Mouse (Mus musculus): ENCODE results near the gene Trim15. TPM values are rescaled to one million over a fixed set of nuclear protein-coding genes. Genes with fewer than 3 reads are reported as not detected.

The Trim15 gene
- 0.14 and 0.30 TPM in 2 replicates for polyA plus RNA-seq (2012; rRNA removed)

GRCm38 (mm10) chr17:36866719-36867527, at the start of gene Trim15:
Gene Trim15, minus strand, starts transcription at chr17:36867210.
- WGBS, result 12% methylated on average over 29 of the region's 29 CpGs
- no peaks in the 10 kb centered on the region for H3K4me1 ChIP-seq (ENCODE audit: control insufficient read depth, insufficient read depth, low read length)
- TF ChIP-seq CTCF (IDR thresholded peaks at IDR 0.05; ENCODE audit: insufficient read depth, low read length) (no peak), POLR2A (IDR thresholded peaks at IDR 0.05; ENCODE audit: borderline replicate concordance, extremely low read depth, low read depth, low read length) (no peak)
- DNase-seq, result no peak
- H3K4me3 ChIP-seq (replicated peaks; ENCODE audit: extremely low read depth, low read depth, low read length), result no peak within 1 kb of the TSS

DNA sequence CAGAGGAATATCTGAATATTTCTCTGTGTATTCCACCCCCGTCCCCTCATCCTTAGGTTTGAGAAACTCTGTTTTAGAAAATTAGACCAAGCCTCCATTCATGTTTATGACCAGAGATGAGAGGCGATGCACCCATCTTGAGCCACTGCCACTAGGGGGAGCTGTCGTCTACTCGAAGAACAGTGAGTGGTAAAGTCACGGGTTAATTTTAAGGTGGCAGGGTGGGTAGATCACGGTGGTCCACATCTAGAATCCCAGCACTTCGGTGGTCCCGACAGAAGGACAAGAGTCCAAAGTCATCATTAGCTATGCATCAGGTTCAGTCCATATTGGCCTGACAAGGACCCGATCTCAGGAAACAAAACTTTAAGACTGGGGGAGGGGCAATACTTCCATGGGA, 48.1 kb upstream of the Trim15 start:
- H3K4me3 ChIP-seq (replicated peaks; ENCODE audit: extremely low read depth, low read depth, low read length), result no peak overlapping the region
- 10% methylated on average over 9 of the region's 9 CpGs for WGBS
- TF ChIP-seq CTCF (IDR thresholded peaks at IDR 0.05; ENCODE audit: insufficient read depth, low read length) (peak; percentile 91), POLR2A (IDR thresholded peaks at IDR 0.05; ENCODE audit: borderline replicate concordance, extremely low read depth, low read depth, low read length) (no peak)
- H3K4me1 ChIP-seq (ENCODE audit: control insufficient read depth, insufficient read depth, low read length), result no peaks in the 10 kb centered on the region
- DNase-seq, result peak; percentile 70

GRCm38 (mm10) chr17:36914108-36914507, 47.1 kb upstream of the Trim15 start:
- TF ChIP-seq POLR2A (IDR thresholded peaks at IDR 0.05; ENCODE audit: borderline replicate concordance, extremely low read depth, low read depth, low read length) (no peak), CTCF (IDR thresholded peaks at IDR 0.05; ENCODE audit: insufficient read depth, low read length) (peak; percentile 49; the same call in 1 of the 2 replicates)
- no peaks in the 10 kb centered on the region for H3K4me1 ChIP-seq (ENCODE audit: control insufficient read depth, insufficient read depth, low read length)
- 6% methylated on average over 2 of the region's 2 CpGs for WGBS
- DNase-seq, result peak; percentile 74
- H3K4me3 ChIP-seq (replicated peaks; ENCODE audit: extremely low read depth, low read depth, low read length), result no peak overlapping the region

GRCm38 (mm10) chr17:36912031-36912430, 45.0 kb upstream of the Trim15 start:
- Histone ChIP-seq H3K4me3 (replicated peaks; ENCODE audit: extremely low read depth, low read depth, low read length) (no peak overlapping the region), H3K4me1 (ENCODE audit: control insufficient read depth, insufficient read depth, low read length) (no peaks in the 10 kb centered on the region)
- no peak for DNase-seq
- 57% methylated on average over 2 of the region's 2 CpGs for WGBS
- TF ChIP-seq POLR2A (IDR thresholded peaks at IDR 0.05; ENCODE audit: borderline replicate concordance, extremely low read depth, low read depth, low read length) (no peak), CTCF (IDR thresholded peaks at IDR 0.05; ENCODE audit: insufficient read depth, low read length) (no peak)

GRCm38 (mm10) chr17:36909802-36910201, 42.8 kb upstream of the Trim15 start:
- TF ChIP-seq POLR2A (IDR thresholded peaks at IDR 0.05; ENCODE audit: borderline replicate concordance, extremely low read depth, low read depth, low read length) (no peak), CTCF (IDR thresholded peaks at IDR 0.05; ENCODE audit: insufficient read depth, low read length) (no peak)
- Histone ChIP-seq H3K4me3 (replicated peaks; ENCODE audit: extremely low read depth, low read depth, low read length) (no peak overlapping the region), H3K4me1 (ENCODE audit: control insufficient read depth, insufficient read depth, low read length) (no peaks in the 10 kb centered on the region)
- DNase-seq, result no peak
- WGBS, result 39% methylated on average over 4 of the region's 4 CpGs

DNA sequence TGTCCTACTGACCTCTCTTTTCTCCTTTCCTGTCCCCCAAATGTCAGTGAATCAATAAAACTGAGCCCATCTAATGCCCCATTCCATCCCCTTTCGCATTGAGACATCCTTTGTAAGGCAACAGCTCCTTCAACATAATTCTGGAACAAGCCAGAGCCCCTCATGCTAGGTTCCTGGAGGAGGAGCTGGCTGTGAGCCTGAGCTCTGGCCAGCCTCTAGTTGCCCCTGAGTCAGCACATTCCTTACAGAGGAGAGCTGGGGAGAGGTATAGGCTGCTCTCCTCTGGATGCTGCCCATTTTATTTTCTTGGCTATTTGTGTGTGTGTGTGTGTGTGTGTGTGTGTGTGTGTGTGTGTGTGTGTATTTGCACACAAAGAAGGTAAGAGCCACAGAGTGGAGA, 41.2 kb upstream of the Trim15 start:
- WGBS, result 40% methylated on average over 1 of the region's 1 CpGs
- TF ChIP-seq CTCF (IDR thresholded peaks at IDR 0.05; ENCODE audit: insufficient read depth, low read length), result no peak
- TF ChIP-seq POLR2A (IDR thresholded peaks at IDR 0.05; ENCODE audit: borderline replicate concordance, extremely low read depth, low read depth, low read length), result no peak

DNA sequence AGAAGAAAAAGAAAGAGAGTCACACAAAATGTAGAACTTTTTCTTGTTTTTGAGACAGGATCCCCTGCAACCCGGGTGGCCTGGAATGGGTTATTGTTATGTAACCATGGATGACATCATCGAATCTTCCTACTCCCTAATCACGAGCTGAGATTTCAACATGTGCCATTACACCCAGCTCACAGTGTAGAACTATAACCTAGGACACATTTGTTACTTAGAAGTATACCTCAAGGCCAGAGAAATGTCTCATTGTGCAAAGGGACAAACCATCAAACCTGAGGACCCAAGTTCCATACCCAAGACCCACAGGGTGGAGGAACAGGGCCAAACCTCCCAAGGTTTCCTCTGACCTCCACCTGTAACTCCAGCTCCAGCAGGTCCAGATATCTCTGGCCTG, 36.6 kb upstream of the Trim15 start:
- Histone ChIP-seq H3K4me3 (replicated peaks; ENCODE audit: extremely low read depth, low read depth, low read length) (no peak overlapping the region), H3K4me1 (ENCODE audit: control insufficient read depth, insufficient read depth, low read length) (no peaks in the 10 kb centered on the region)
- no peak for TF ChIP-seq CTCF (IDR thresholded peaks at IDR 0.05; ENCODE audit: insufficient read depth, low read length)
- TF ChIP-seq POLR2A (IDR thresholded peaks at IDR 0.05; ENCODE audit: borderline replicate concordance, extremely low read depth, low read depth, low read length), result no peak
- WGBS, result 37% methylated on average over 3 of the region's 3 CpGs
- no peak for DNase-seq

More for the DNA sequence above, 41.2 kb upstream of the Trim15 start:
- H3K4me3 ChIP-seq (replicated peaks; ENCODE audit: extremely low read depth, low read depth, low read length), result no peak overlapping the region
- no peak for DNase-seq
- H3K4me1 ChIP-seq (ENCODE audit: control insufficient read depth, insufficient read depth, low read length), result no peaks in the 10 kb centered on the region

- WGBS, result 33% methylated on average over 1 of the region's 1 CpGs
- TF ChIP-seq POLR2A (IDR thresholded peaks at IDR 0.05; ENCODE audit: borderline replicate concordance, extremely low read depth, low read depth, low read length), result no peak
- TF ChIP-seq CTCF (IDR thresholded peaks at IDR 0.05; ENCODE audit: insufficient read depth, low read length), result no peak
- Histone ChIP-seq H3K4me3 (replicated peaks; ENCODE audit: extremely low read depth, low read depth, low read length) (no peak overlapping the region), H3K4me1 (ENCODE audit: control insufficient read depth, insufficient read depth, low read length) (no peaks in the 10 kb centered on the region)
- DNase-seq, result no peak
Observed at GRCm38 (mm10) chr17:36900691-36901090, 33.7 kb upstream of the Trim15 start.

DNA sequence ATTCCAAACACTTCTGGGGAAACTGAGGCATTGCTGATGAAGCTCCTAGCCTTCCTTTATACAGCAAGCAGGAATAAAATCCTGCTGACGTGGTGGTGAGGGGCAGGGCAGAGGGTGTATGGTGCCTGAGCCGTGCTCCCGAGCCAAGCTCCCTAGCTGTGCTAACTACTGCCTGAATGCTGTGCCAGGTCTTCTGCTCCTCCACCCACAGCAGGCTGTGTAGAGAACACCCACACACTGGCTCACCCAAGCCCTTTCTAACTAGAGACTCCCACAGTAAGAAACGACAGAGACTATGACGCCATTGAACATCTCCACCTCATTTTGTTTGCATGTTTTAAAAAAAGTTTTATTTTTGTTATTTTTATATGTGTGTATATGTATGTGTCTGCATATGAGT, 33.0 kb upstream of the Trim15 start:
- Histone ChIP-seq H3K4me3 (replicated peaks; ENCODE audit: extremely low read depth, low read depth, low read length) (no peak overlapping the region), H3K4me1 (ENCODE audit: control insufficient read depth, insufficient read depth, low read length) (no peaks in the 10 kb centered on the region)
- TF ChIP-seq CTCF (IDR thresholded peaks at IDR 0.05; ENCODE audit: insufficient read depth, low read length), result no peak
- TF ChIP-seq POLR2A (IDR thresholded peaks at IDR 0.05; ENCODE audit: borderline replicate concordance, extremely low read depth, low read depth, low read length), result no peak
- WGBS, result 83% methylated on average over 5 of the region's 5 CpGs
- no peak for DNase-seq

DNA sequence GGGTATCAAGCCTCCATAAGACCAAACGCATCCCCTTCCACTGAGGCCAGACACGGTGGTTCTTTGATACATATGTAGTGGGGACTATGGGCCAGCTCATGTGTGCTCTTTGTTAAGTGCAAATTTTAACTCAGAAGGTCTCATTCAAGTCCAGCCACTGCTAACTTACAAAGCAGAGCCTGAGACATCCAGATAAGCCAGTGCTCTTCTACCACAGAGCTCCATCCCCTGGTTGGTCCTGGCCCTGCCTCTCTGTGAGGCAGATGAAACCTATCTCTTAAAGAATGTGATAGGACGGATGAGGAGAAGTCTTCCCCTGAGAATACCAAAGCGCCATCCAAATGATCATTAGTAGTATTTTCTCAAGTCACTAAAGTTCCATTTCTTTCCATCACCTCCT, 32.4 kb upstream of the Trim15 start:
- TF ChIP-seq POLR2A (IDR thresholded peaks at IDR 0.05; ENCODE audit: borderline replicate concordance, extremely low read depth, low read depth, low read length), result no peak
- no peak for TF ChIP-seq CTCF (IDR thresholded peaks at IDR 0.05; ENCODE audit: insufficient read depth, low read length)
- WGBS, result 74% methylated on average over 4 of the region's 4 CpGs
- Histone ChIP-seq H3K4me3 (replicated peaks; ENCODE audit: extremely low read depth, low read depth, low read length) (no peak overlapping the region), H3K4me1 (ENCODE audit: control insufficient read depth, insufficient read depth, low read length) (no peaks in the 10 kb centered on the region)
- no peak for DNase-seq

Data from lung, adult 2 months (tissue).